Mouse (Mus musculus): ENCODE results near the gene Gnptg.
A peak's percentile ranks its signal among the peaks of the same experiment; 100 is the strongest.

DNA sequence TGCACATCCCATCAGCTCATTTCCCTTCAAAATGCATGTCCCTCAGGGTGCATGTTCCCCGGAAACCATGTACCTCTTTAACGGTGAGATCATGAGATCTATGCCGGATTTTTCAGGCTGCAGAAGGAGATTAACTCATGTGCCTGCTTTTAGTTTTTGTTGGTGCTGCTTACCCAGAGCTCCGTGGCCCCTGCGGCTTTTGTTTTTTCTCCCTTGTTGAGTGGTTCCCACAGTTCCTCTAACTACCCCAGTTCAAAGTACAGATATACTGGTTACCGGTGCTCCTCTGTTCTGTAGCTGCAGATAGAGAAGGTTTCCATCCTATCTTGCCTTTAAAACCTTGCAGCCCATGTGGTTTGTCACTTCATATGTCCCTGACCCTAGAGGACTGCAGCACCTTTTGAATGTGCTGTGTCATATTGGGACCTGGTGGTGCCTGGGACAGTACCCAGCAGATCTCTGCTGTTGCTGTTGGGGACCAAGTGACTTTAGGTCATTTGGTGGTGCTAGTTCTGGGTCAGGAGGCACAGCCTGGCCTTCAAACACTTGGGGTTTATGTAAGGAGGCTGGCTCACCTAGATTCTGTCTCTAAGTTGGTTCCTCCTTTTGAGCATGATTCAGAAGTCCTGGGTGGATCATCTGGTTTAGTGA is 16.8 kb downstream of the Gnptg start:
- TF ChIP-seq GATA1 (IDR thresholded peaks at IDR 0.05; ENCODE audit: low read length) (no peak), TAL1 (IDR thresholded peaks at IDR 0.05; ENCODE audit: low read length) (peak; percentile 38; the same call in 2 of the 3 replicates)
